Mouse (Mus musculus) neural tube, embryonic 13.5 days (tissue): ENCODE data around the gene Acot4. TPM values are rescaled to one million over a fixed set of nuclear protein-coding genes. Genes with fewer than 3 reads are reported as not detected.
"Not testable (repeated sequence)": the region's sequence is repeated elsewhere in the genome, so short reads cannot be mapped to it uniquely, and the experiment has no call there.

Source experiments
- ATAC-seq: fragments of 200-750 bp; cut with Nextera tagmentation; 2 replicates; pipeline ENCODE4 v1.8.0; 2017; ENCODE audit warnings: low read depth, mild to moderate bottlenecking, moderate TSS enrichment, moderate library complexity
- H3K27ac ChIP-seq: fragments of 300-500 bp; sonication (generic); replicated peaks from 2 replicates; pipeline ENCODE4 v1.5.1; 2015; ENCODE audit warnings: moderate library complexity, mild to moderate bottlenecking, inconsistent platforms
- H3K27me3 ChIP-seq: fragments of 300-500 bp; sonication (generic); 2 replicates; pipeline ENCODE4 v1.6.1; 2015; ENCODE audit warnings: mild to moderate bottlenecking, inconsistent platforms
- H3K36me3 ChIP-seq: fragments of 300-500 bp; sonication (generic); 2 replicates; pipeline ENCODE4 v1.6.1; 2015; ENCODE audit warnings: mild to moderate bottlenecking, inconsistent platforms
- H3K4me1 ChIP-seq: fragments of 300-500 bp; sonication (generic); replicated peaks from 2 replicates; pipeline ENCODE4 v1.6.1; 2015; ENCODE audit warnings: inconsistent platforms
- H3K4me2 ChIP-seq: fragments of 300-500 bp; sonication (generic); 2 replicates; pipeline ENCODE4 v1.6.1; 2015; ENCODE audit warnings: inconsistent platforms, mild to moderate bottlenecking, moderate library complexity
- H3K4me3 ChIP-seq: fragments of 300-500 bp; sonication (generic); 2 replicates; pipeline ENCODE4 v1.5.1; 2015; ENCODE audit warnings: mild to moderate bottlenecking, inconsistent platforms
- H3K9ac ChIP-seq: fragments of 300-500 bp; sonication (generic); 2 replicates; pipeline ENCODE4 v1.6.1; 2015; ENCODE audit warnings: moderate library complexity, mild to moderate bottlenecking, inconsistent platforms
- H3K9me3 ChIP-seq: fragments of 300-500 bp; sonication (generic); 2 replicates; pipeline ENCODE4 v1.6.1; 2016; ENCODE audit warnings: inconsistent platforms
- WGBS: fragments of 180-500 bp; shearing (Covaris S2); methylation state at CpG from one replicate; pipeline ENCODE4 v1.1.7; 2015; 5-methylcytosine and 5-hydroxymethylcytosine counted together
- polyA plus RNA-seq: library from polyadenylated mRNA; unstranded; fragments of >200 nt; fragmentation: Nextera tagmentation; extraction: Ambion mirVana; gene quantifications from 2 replicates; pipeline ENCODE4 v1.2.1, GENCODE M21; 2015

Acot4 gene
- polyA plus RNA-seq, 1 experiment from 2014 or later = 0.24 TPM

- 73% methylated on average over 5 of the region's 5 CpGs for WGBS
- no peak overlapping the region for H3K9ac ChIP-seq
- no peaks in the 10 kb centered on the region for H3K4me1 ChIP-seq
- no peak for ATAC-seq
- H3K4me3 ChIP-seq = no peak overlapping the region
- H3K27ac ChIP-seq = no peak overlapping the region
- no peaks in the 10 kb centered on the region for H3K9me3 ChIP-seq
- H3K27me3 ChIP-seq = peaks cover 20% of the 10 kb centered on the region
- no peak overlapping the region for H3K4me2 ChIP-seq
- H3K36me3 ChIP-seq = no peaks in the 10 kb centered on the region
Observed at GRCm38 (mm10) chr12:84063228-84063627, 25.0 kb downstream of the Acot4 start.

GRCm38 (mm10) chr12:84063833-84064232, 25.7 kb downstream of the Acot4 start:
- 90% methylated on average over 2 of the region's 2 CpGs for WGBS
- Histone ChIP-seq H3K27me3 (peaks cover 26% of the 10 kb centered on the region), H3K36me3 (no peaks in the 10 kb centered on the region), H3K27ac (no peak overlapping the region), H3K4me3 (no peak overlapping the region), H3K4me2 (no peak overlapping the region), H3K9me3 (no peaks in the 10 kb centered on the region), H3K9ac (no peak overlapping the region), H3K4me1 (no peaks in the 10 kb centered on the region)
- ATAC-seq = no peak

- 73% methylated on average over 8 of the region's 8 CpGs for WGBS
- no peak for ATAC-seq
- H3K9ac ChIP-seq = no peak overlapping the region
- no peak overlapping the region for H3K4me2 ChIP-seq
- no peak overlapping the region for H3K4me3 ChIP-seq
- no peaks in the 10 kb centered on the region for H3K9me3 ChIP-seq
- H3K4me1 ChIP-seq = peaks cover 4% of the 10 kb centered on the region; the same call in 1 of the 2 replicates
- H3K36me3 ChIP-seq = no peaks in the 10 kb centered on the region
- H3K27ac ChIP-seq = no peak overlapping the region
- peaks cover 32% of the 10 kb centered on the region for H3K27me3 ChIP-seq
Observed at GRCm38 (mm10) chr12:84064621-84065020, 26.4 kb downstream of the Acot4 start.

- Histone ChIP-seq H3K4me3 (no peak overlapping the region), H3K4me1 (peaks cover 4% of the 10 kb centered on the region; the same call in 1 of the 2 replicates), H3K4me2 (no peak overlapping the region), H3K27me3 (peaks cover 49% of the 10 kb centered on the region), H3K36me3 (no peaks in the 10 kb centered on the region), H3K27ac (no peak overlapping the region), H3K9me3 (no peaks in the 10 kb centered on the region), H3K9ac (no peak overlapping the region)
- no peak for ATAC-seq
- WGBS = 85% methylated on average over 4 of the region's 4 CpGs
Observed at GRCm38 (mm10) chr12:84067752-84068151, 29.6 kb downstream of the Acot4 start.

- H3K4me2 ChIP-seq = no peak overlapping the region
- no peak overlapping the region for H3K4me3 ChIP-seq
- no peak overlapping the region for H3K9ac ChIP-seq
- peaks cover 4% of the 10 kb centered on the region; the same call in 1 of the 2 replicates for H3K4me1 ChIP-seq
- no peak overlapping the region for H3K27ac ChIP-seq
- no peak for ATAC-seq
- 67% methylated on average over 8 of the region's 8 CpGs for WGBS
- H3K9me3 ChIP-seq = no peaks in the 10 kb centered on the region
- peaks cover 49% of the 10 kb centered on the region for H3K27me3 ChIP-seq
- no peaks in the 10 kb centered on the region for H3K36me3 ChIP-seq
Observed at GRCm38 (mm10) chr12:84068296-84068695, 30.1 kb downstream of the Acot4 start.

- H3K4me1 ChIP-seq = peaks cover 4% of the 10 kb centered on the region; the same call in 1 of the 2 replicates
- 52% methylated on average over 9 of the region's 9 CpGs for WGBS
- H3K27ac ChIP-seq = no peak within 1 kb of the TSS
- H3K9me3 ChIP-seq = no peaks in the 10 kb centered on the region
- peak within 1 kb of the TSS; percentile 60 for H3K4me2 ChIP-seq
- no peak for ATAC-seq
- H3K9ac ChIP-seq = peak within 1 kb of the TSS; percentile 54
- H3K27me3 ChIP-seq = peaks cover 49% of the 10 kb centered on the region
- peak within 1 kb of the TSS; percentile 42 for H3K4me3 ChIP-seq
- H3K36me3 ChIP-seq = no peaks in the 10 kb centered on the region
Observed at GRCm38 (mm10) chr12:84068986-84069385, 30.8 kb downstream of the Acot4 start, which contains the start of gene Acot5. Gene Acot5, plus strand, starts transcription at chr12:84069325.

GRCm38 (mm10) chr12:84069582-84069981, 31.4 kb downstream of the Acot4 start:
- Histone ChIP-seq H3K4me3 (peak overlapping the region; percentile 42), H3K9ac (peak overlapping the region; percentile 54), H3K27me3 (peaks cover 48% of the 10 kb centered on the region), H3K4me2 (peak overlapping the region; percentile 60)
- not testable (repeated sequence) for H3K27ac ChIP-seq, H3K4me1 ChIP-seq, ATAC-seq, H3K36me3 ChIP-seq, H3K9me3 ChIP-seq
- WGBS = 3% methylated on average over 30 of the region's 52 CpGs

- no peak overlapping the region for H3K27ac ChIP-seq
- H3K4me3 ChIP-seq = no peak overlapping the region
- no peaks in the 10 kb centered on the region for H3K36me3 ChIP-seq
- 90% methylated on average over 2 of the region's 2 CpGs for WGBS
- H3K9me3 ChIP-seq = no peaks in the 10 kb centered on the region
- H3K9ac ChIP-seq = no peak overlapping the region
- peaks cover 4% of the 10 kb centered on the region; the same call in 1 of the 2 replicates for H3K4me1 ChIP-seq
- peaks cover 44% of the 10 kb centered on the region for H3K27me3 ChIP-seq
- no peak for ATAC-seq
- no peak overlapping the region for H3K4me2 ChIP-seq
Observed at GRCm38 (mm10) chr12:84071696-84072095, 33.5 kb downstream of the Acot4 start.

- no peaks in the 10 kb centered on the region for H3K9me3 ChIP-seq
- H3K36me3 ChIP-seq = no peaks in the 10 kb centered on the region
- H3K4me3 ChIP-seq = no peak overlapping the region
- no peaks in the 10 kb centered on the region for H3K27me3 ChIP-seq
- no peak overlapping the region for H3K9ac ChIP-seq
- H3K4me1 ChIP-seq = no peaks in the 10 kb centered on the region
- no peak overlapping the region for H3K27ac ChIP-seq
- H3K4me2 ChIP-seq = no peak overlapping the region
- 91% methylated on average over 4 of the region's 4 CpGs for WGBS
- no peak for ATAC-seq
Observed at GRCm38 (mm10) chr12:84077371-84077990, 39.3 kb downstream of the Acot4 start.

GRCm38 (mm10) chr12:84083842-84084241, 45.7 kb downstream of the Acot4 start:
- Histone ChIP-seq H3K9ac (no peak overlapping the region), H3K4me1 (no peaks in the 10 kb centered on the region), H3K4me2 (no peak overlapping the region), H3K27ac (no peak overlapping the region), H3K36me3 (no peaks in the 10 kb centered on the region), H3K27me3 (no peaks in the 10 kb centered on the region), H3K4me3 (no peak overlapping the region), H3K9me3 (no peaks in the 10 kb centered on the region)
- WGBS = 89% methylated on average over 2 of the region's 2 CpGs
- no peak for ATAC-seq

GRCm38 (mm10) chr12:84084581-84084980, 46.4 kb downstream of the Acot4 start:
- no peak overlapping the region for H3K4me3 ChIP-seq
- no peaks in the 10 kb centered on the region for H3K27me3 ChIP-seq
- no peak for ATAC-seq
- peaks cover 6% of the 10 kb centered on the region for H3K9me3 ChIP-seq
- H3K4me1 ChIP-seq = no peaks in the 10 kb centered on the region
- no peak overlapping the region for H3K9ac ChIP-seq
- no peak overlapping the region for H3K27ac ChIP-seq
- H3K4me2 ChIP-seq = no peak overlapping the region
- no peaks in the 10 kb centered on the region for H3K36me3 ChIP-seq
- 86% methylated on average over 4 of the region's 4 CpGs for WGBS

- H3K4me2 ChIP-seq, H3K27me3 ChIP-seq, H3K4me1 ChIP-seq, H3K4me3 ChIP-seq, H3K9ac ChIP-seq, ATAC-seq, H3K36me3 ChIP-seq, H3K27ac ChIP-seq: not testable (repeated sequence)
- peaks cover 35% of the 10 kb centered on the region for H3K9me3 ChIP-seq
- whole genome bisulfite sequencing = 90% methylated on average over 5 of the region's 5 CpGs
Observed at GRCm38 (mm10) chr12:84094666-84095065, 56.5 kb downstream of the Acot4 start.
